Mouse (Mus musculus): ENCODE data around the gene Supt3.

The Supt3 gene

GRCm38 (mm10) chr17:44967186-44967585, 190.2 kb downstream of the Supt3 start:
- DNase-seq (ENCODE audit: low spot score) = no peak

- no peak for DNase-seq (ENCODE audit: low spot score)
Observed at GRCm38 (mm10) chr17:44970255-44970654, 193.3 kb downstream of the Supt3 start.

- no peak for DNase-seq (ENCODE audit: low spot score)
Observed at GRCm38 (mm10) chr17:44973489-44973888, 196.5 kb downstream of the Supt3 start.

- no peak for DNase-seq (ENCODE audit: low spot score)
Observed at GRCm38 (mm10) chr17:44977690-44978089, 200.7 kb downstream of the Supt3 start.

- DNase-seq (ENCODE audit: low spot score) = no peak
Observed at GRCm38 (mm10) chr17:44987964-44988363, 211.0 kb downstream of the Supt3 start.

GRCm38 (mm10) chr17:45003311-45003710, 226.4 kb downstream of the Supt3 start:
- DNase-seq (ENCODE audit: low spot score) = no peak

GRCm38 (mm10) chr17:45004477-45005170, 227.7 kb downstream of the Supt3 start:
- DNase-seq (ENCODE audit: low spot score) = no peak

GRCm38 (mm10) chr17:45007461-45007860, 230.5 kb downstream of the Supt3 start:
- no peak for DNase-seq (ENCODE audit: low spot score)

GRCm38 (mm10) chr17:45008663-45009062, 231.7 kb downstream of the Supt3 start:
- no peak for DNase-seq (ENCODE audit: low spot score)

GRCm38 (mm10) chr17:45010409-45010808, 233.5 kb downstream of the Supt3 start:
- DNase-seq (ENCODE audit: low spot score) = no peak

- no peak for DNase-seq (ENCODE audit: low spot score)
Observed at GRCm38 (mm10) chr17:45016746-45017145, 239.8 kb downstream of the Supt3 start.

GRCm38 (mm10) chr17:45020155-45020930, 243.4 kb downstream of the Supt3 start:
- no peak for DNase-seq (ENCODE audit: low spot score)

GRCm38 (mm10) chr17:45028441-45028840, 251.5 kb downstream of the Supt3 start:
- no peak for DNase-seq (ENCODE audit: low spot score)

- no peak for DNase-seq (ENCODE audit: low spot score)
Observed at GRCm38 (mm10) chr17:45029106-45029505, 252.2 kb downstream of the Supt3 start.

- DNase-seq (ENCODE audit: low spot score) = no peak
Observed at GRCm38 (mm10) chr17:45032209-45032608, 255.3 kb downstream of the Supt3 start.

GRCm38 (mm10) chr17:45033617-45034016, 256.7 kb downstream of the Supt3 start:
- DNase-seq (ENCODE audit: low spot score) = no peak

GRCm38 (mm10) chr17:45041084-45041483, 264.1 kb downstream of the Supt3 start:
- no peak for DNase-seq (ENCODE audit: low spot score)

GRCm38 (mm10) chr17:45045804-45046203, 268.9 kb downstream of the Supt3 start:
- peak; percentile 26 for DNase-seq (ENCODE audit: low spot score)

GRCm38 (mm10) chr17:45046583-45046982, 269.6 kb downstream of the Supt3 start:
- DNase-seq (ENCODE audit: low spot score) = no peak

GRCm38 (mm10) chr17:45047236-45047635, 270.3 kb downstream of the Supt3 start:
- no peak for DNase-seq (ENCODE audit: low spot score)

GRCm38 (mm10) chr17:45051971-45052370, 275.0 kb downstream of the Supt3 start:
- DNase-seq (ENCODE audit: low spot score) = no peak

- DNase-seq (ENCODE audit: low spot score) = no peak
Observed at GRCm38 (mm10) chr17:45053371-45053770, 276.4 kb downstream of the Supt3 start.

GRCm38 (mm10) chr17:45054526-45054925, 277.6 kb downstream of the Supt3 start:
- DNase-seq (ENCODE audit: low spot score) = no peak

All from spleen, adult 12 weeks (tissue).